Mouse (Mus musculus): ENCODE data around the gene Trim63. TPM values are rescaled to one million over a fixed set of nuclear protein-coding genes. Genes with fewer than 3 reads are reported as not detected.
"Not testable (repeated sequence)": the region's sequence is repeated elsewhere in the genome, so short reads cannot be mapped to it uniquely, and the experiment has no call there.

The Trim63 gene
- 0.11 and 0.21 TPM in 2 replicates for polyA plus RNA-seq (2015; fragmentation: Nextera tagmentation; extraction: Ambion mirVana)

DNA sequence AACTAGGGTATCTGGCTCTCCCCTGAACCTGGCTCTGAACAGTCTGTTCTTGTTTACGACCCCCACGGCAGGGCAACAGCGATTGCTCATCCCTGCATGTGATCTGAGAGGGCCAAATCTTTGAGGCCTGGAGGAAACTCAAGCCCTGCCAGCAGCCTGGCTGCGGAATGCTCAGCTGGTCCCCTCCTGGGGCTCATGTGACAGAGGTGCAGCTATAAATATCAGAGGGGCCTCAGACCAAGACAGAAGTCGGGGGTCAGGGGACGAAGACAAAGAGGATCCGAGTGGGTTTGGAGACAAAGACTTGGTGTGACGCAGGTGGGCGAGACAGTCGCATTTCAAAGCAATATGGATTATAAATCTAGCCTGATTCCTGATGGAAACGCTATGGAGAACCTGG lies at the start of gene Trim63:
Gene Trim63 (plus strand): TSS at position 245 of the 400 bp plus-strand sequence.
- Histone ChIP-seq H3K36me3 (no peaks in the 10 kb centered on the region), H3K27me3 (no peaks in the 10 kb centered on the region), H3K9me3 (peaks cover 7% of the 10 kb centered on the region), H3K9ac (replicated peaks) (no peak within 1 kb of the TSS), H3K4me2 (replicated peaks) (no peak within 1 kb of the TSS), H3K4me1 (replicated peaks) (no peaks in the 10 kb centered on the region), H3K4me3 (replicated peaks) (no peak within 1 kb of the TSS), H3K27ac (no peak within 1 kb of the TSS)
- WGBS, result 44% methylated on average over 11 of the region's 11 CpGs
- ATAC-seq, result no peak

DNA sequence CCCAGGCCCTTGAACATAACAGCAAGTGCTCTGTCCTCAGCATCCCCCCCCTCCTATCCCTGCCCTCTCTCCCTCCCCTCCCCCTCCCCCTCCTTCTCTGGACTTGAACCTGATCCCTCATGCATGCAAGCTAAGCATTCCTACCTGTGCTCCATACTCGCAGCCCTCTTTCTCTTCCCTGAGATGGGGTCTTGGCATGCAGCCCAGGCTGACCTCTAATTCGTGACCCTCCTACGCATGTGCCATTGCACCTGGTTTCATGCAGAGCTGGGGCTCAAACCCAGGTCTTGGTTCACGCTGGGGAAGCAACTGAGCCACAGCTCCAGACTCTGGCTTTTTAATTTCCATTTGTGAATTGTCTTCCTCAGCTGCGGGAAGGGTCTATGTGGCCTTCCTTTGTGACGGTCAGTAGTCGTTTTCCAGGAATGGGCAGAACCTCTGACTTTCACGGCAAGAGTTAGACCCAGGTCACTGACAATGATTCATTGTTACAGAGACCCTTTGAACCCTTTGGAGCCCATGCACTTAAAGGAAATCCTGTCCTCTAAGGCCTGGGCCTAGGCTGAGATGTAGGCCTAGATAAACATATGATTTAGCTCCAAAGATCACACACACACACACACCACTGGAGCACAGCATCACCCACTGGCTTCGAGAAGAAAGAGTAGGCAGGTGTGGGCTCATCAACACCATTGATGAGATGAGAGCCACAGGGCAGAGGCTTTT lies 48.9 kb upstream of the Trim63 start:
- no peaks in the 10 kb centered on the region for H3K4me1 ChIP-seq (replicated peaks)
- H3K9me3 ChIP-seq, result no peaks in the 10 kb centered on the region
- 76% methylated on average over 9 of the region's 9 CpGs for WGBS
- no peak overlapping the region for H3K9ac ChIP-seq (replicated peaks)
- H3K4me2 ChIP-seq (replicated peaks), result no peak overlapping the region
- H3K27me3 ChIP-seq, result no peaks in the 10 kb centered on the region
- no peak overlapping the region for H3K27ac ChIP-seq
- H3K4me3 ChIP-seq (replicated peaks), result no peak overlapping the region
- ATAC-seq, result no peak
- H3K36me3 ChIP-seq, result no peaks in the 10 kb centered on the region

DNA sequence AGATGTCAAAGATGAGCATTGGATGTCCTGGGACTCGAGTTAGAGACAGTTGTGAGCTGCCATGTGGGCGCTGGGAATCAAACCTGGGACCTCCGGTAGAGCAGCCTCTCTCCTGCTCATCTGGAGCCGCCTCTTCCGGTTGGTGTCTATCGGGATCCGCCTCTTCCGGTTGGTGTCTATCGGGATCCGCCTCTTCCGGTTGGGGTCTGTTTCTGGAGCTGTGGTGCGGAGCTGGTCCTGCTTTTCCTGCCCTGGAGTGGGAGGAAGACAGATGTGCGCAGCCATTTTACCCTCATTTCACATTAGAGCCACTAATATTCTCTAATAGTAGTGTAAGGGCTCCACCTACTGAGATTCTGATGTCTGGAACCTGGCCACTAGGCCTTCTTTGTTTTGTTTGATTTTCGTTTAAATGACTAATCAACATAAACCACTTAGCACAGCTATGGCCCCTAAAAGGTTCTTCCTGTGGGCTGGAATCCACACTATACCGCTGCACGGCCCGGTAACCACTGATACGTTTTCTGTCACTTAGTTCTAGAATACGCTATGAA lies 46.7 kb upstream of the Trim63 start:
- H3K27me3 ChIP-seq, result no peaks in the 10 kb centered on the region
- no peaks in the 10 kb centered on the region for H3K4me1 ChIP-seq (replicated peaks)
- ATAC-seq, result no peak
- H3K4me2 ChIP-seq (replicated peaks), result no peak overlapping the region
- H3K4me3 ChIP-seq (replicated peaks), result no peak overlapping the region
- no peak overlapping the region for H3K27ac ChIP-seq
- no peaks in the 10 kb centered on the region for H3K9me3 ChIP-seq
- 86% methylated on average over 19 of the region's 19 CpGs for WGBS
- H3K9ac ChIP-seq (replicated peaks), result no peak overlapping the region
- H3K36me3 ChIP-seq, result no peaks in the 10 kb centered on the region

DNA sequence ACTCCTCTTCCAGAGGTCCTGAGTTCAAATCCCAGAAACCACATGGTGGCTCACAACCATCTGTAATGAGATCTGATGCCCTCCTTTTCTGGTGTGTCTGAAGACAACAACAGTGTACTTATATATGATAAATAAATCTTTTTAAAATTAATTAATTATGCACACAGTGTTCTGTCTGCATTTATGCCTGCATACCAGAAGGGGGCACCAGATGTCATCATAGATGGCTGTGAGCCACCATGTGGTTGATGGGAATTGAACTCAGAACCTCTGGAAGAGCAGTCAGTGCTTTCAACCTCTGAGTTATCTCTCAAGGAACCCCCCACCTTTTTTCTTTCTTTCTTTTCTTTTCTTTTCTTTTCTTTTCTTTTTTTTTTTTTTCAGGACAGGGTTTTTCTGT lies 45.3 kb upstream of the Trim63 start:
- not testable (repeated sequence) for ATAC-seq; H3K4me2 ChIP-seq (replicated peaks); H3K36me3 ChIP-seq; H3K27me3 ChIP-seq; H3K4me3 ChIP-seq (replicated peaks); H3K9me3 ChIP-seq; H3K4me1 ChIP-seq (replicated peaks); H3K27ac ChIP-seq; H3K9ac ChIP-seq (replicated peaks)

DNA sequence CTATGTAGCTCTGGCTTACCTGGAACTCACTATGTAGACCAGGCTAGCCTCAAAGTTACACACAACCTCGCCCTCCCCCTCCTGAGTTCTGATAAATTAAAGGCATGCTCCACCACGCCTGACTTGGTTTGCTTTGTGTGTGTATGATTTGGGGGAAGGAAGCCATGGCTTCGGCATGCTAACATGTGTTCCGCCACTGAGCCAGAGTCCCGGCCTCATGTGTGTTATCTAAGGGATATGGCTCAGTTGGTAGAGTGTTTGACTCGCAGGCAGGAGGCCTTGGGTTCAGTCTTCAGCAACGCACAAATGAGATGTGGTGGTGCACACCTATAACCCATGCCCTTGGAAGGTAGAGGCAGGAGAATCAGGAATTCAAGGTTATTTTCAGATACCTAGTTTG lies 42.9 kb upstream of the Trim63 start:
- Histone ChIP-seq H3K27me3 (no peaks in the 10 kb centered on the region), H3K27ac (no peak overlapping the region), H3K4me3 (replicated peaks) (no peak overlapping the region), H3K9me3 (no peaks in the 10 kb centered on the region), H3K4me1 (replicated peaks) (no peaks in the 10 kb centered on the region), H3K9ac (replicated peaks) (no peak overlapping the region), H3K36me3 (peaks cover 5% of the 10 kb centered on the region), H3K4me2 (replicated peaks) (no peak overlapping the region)
- 85% methylated on average over 7 of the region's 7 CpGs for WGBS
- ATAC-seq, result no peak

DNA sequence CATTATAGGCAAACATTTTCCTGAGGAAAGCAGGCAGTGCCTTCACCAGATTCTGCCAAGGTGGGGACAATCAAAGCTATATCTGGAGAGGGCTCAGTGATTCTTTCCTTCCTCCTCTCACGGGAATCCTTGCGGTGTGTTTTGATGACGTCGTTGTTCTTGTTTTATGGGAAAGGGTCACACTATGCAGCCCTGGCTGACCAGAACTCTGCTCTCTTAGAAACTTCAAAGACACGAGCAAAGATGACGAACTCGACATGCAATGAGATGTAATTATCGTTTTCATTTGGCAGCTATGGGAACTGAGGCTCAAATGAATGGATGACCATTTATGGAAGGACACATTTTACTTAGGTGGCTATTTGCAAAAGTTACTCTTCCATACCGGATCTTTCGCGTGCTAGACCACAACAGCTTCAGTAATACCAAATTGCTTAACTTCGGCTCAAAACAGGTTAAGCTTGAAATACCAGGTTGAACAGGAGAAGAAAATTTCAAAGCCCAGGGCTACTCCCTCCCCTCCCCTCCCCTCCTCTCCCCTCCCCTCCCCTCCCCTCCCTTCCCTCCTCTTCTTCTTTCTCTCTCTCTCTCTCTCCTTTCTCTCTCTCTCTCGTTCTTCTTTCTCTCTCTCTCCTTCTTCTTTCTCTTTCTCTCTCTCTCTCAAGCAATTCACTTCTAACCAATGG lies 42.0 kb upstream of the Trim63 start:
- no peaks in the 10 kb centered on the region for H3K9me3 ChIP-seq
- no peak overlapping the region for H3K4me3 ChIP-seq (replicated peaks)
- H3K27ac ChIP-seq, result no peak overlapping the region
- ATAC-seq, result no peak
- WGBS, result 37% methylated on average over 13 of the region's 13 CpGs
- peaks cover 14% of the 10 kb centered on the region for H3K36me3 ChIP-seq
- no peaks in the 10 kb centered on the region for H3K4me1 ChIP-seq (replicated peaks)
- no peak overlapping the region for H3K9ac ChIP-seq (replicated peaks)
- no peak overlapping the region for H3K4me2 ChIP-seq (replicated peaks)
- H3K27me3 ChIP-seq, result no peaks in the 10 kb centered on the region

DNA sequence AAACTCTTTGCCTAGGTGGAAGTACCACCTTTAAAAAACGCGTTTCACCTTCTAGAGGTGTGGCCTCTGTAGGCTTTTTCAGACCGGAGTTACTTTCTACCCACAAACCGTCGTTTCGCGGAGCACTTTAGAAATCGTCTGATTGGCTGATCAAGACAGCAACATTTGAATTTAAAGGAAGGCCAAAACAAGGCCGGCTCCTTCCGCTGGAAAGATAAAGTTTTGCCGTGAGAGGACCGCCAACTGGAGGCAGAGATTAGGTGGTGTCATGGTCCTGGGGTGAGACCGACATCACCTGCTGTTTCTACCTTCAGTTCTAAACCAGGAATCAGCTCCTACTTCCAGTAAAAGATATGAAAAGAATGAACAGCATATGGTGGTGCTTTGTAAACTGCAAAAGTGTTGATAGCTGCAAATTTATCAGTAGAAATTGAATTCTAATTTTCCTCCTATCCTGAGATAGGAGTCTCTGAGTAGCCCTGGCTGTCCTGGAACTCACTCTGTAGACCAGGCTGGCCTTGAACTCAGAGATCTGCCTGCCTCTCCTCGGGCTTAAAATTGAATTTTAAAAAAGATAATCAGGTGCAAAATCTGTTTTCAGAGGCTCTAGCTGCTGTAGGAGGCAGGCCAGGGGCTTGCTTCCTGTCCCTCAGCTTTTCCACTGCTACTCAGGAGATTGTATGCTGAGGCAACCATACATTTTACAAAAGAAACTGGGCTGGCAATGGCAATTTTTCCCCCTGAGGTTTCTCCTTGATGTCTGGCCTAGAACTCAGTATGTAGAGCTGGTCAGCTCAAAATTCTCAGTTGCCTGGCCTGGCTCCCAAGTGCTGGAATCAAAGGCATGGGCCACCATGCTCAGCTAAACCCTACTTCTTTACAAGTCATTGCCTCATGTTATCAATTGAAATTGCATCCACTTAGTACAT lies 41.2 kb upstream of the Trim63 start:
- no peak overlapping the region for H3K9ac ChIP-seq (replicated peaks)
- ATAC-seq, result no peak
- H3K4me3 ChIP-seq (replicated peaks), result no peak overlapping the region
- no peaks in the 10 kb centered on the region for H3K4me1 ChIP-seq (replicated peaks)
- no peak overlapping the region for H3K27ac ChIP-seq
- H3K36me3 ChIP-seq, result peaks cover 21% of the 10 kb centered on the region
- no peaks in the 10 kb centered on the region for H3K27me3 ChIP-seq
- 7% methylated on average over 14 of the region's 14 CpGs for WGBS
- H3K9me3 ChIP-seq, result no peaks in the 10 kb centered on the region
- no peak overlapping the region for H3K4me2 ChIP-seq (replicated peaks)

DNA sequence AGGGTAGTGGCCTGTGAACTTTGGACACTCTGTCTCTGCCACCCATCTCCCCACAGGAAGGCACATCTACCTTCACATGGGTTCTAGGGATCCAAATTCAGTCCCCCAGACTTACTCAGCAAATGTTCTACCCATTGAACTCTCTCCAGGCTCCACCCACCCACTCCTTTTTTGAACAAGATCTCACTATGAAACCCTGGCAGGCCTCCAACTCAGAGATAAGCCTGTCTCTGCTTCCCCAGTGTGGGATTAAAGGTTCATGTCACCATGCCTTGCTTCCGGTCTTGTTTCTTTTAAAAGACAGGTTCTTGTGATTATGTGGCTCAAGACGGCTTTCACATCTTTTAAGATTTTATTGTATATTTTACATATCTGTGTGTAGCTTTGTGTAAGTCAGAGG lies 30.0 kb upstream of the Trim63 start:
- no peak overlapping the region for H3K9ac ChIP-seq (replicated peaks)
- no peaks in the 10 kb centered on the region for H3K9me3 ChIP-seq
- peaks cover 28% of the 10 kb centered on the region for H3K4me1 ChIP-seq (replicated peaks)
- H3K36me3 ChIP-seq, result peaks cover 38% of the 10 kb centered on the region
- no peaks in the 10 kb centered on the region for H3K27me3 ChIP-seq
- H3K4me3 ChIP-seq (replicated peaks), result no peak overlapping the region
- WGBS, result 93% methylated on average over 2 of the region's 2 CpGs
- no peak overlapping the region for H3K4me2 ChIP-seq (replicated peaks)
- ATAC-seq, result no peak
- H3K27ac ChIP-seq, result no peak overlapping the region

DNA sequence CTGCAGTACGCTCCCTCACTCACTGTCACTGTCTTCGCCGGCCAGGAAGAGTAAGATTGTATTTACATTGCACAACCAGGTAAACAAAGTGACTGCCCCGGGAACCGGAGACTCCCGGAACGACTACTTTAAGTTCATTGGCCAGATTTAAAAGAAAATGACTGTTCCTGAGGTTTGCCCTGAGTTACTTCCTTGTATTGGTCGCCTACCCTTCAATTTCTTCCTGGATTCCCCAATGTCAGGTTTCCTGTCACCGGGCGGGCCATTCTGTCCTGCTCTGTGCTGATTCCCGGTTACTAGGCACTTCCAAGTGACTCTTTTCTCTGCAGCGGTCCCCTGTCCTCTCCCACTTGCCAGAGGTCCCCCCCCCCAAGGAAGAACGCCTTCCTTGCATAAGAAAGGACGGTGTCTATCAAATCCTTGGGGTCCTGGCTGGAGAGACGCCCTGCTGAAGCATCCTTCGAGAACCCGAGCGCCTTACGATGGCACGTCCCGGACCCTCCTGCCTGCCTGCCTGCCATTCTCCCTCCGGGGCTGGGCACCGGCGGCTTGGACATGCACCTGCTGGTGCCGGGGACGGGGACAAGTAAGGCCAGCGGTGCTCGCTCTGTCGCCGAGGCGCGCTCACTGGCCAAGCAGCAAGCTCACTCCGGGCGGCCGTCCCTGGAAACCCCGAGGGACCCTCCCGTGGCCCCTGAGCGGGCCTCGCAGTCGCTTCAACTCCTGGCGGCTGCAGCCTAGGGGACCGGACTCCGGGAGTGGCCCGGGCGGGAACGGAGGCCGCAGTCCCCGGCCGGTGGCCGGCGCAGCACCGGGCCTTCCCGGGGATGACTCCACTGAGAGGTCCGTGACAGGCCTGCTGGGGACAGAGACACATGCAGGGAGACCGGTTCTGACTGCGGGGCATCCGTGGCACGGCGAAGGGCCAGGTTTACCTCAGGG lies 28.4 kb upstream of the Trim63 start:
- ATAC-seq, result no peak; the same call in 1 of the 2 replicates
- Histone ChIP-seq H3K4me1 (replicated peaks) (peaks cover 28% of the 10 kb centered on the region), H3K27ac (peak overlapping the region; percentile 100), H3K4me2 (replicated peaks) (peak overlapping the region; percentile 96), H3K27me3 (no peaks in the 10 kb centered on the region), H3K4me3 (replicated peaks) (peak overlapping the region; percentile 93), H3K9ac (replicated peaks) (peak overlapping the region; percentile 100), H3K36me3 (peaks cover 25% of the 10 kb centered on the region), H3K9me3 (no peaks in the 10 kb centered on the region)
- 4% methylated on average over 54 of the region's 59 CpGs for WGBS

DNA sequence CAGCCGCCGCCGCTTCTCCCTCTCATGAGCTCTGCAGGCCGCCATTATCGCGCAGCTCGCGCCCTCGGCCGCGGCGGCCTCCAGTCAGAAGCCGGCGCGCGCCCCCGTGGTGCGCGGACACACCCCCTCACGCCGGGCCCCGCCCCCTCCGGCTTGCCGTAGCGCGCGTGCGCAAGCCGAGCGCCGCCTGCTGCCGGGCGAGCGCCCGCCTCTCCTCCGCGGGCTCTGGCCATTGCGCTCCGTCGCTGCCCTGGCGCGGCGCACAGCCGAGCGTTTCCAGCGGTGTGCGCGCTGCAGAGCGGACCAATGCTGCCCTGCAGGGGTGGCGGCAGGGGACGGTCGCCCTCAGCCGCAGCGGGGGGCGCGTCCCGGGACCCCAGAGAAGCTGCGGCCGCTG lies 27.8 kb upstream of the Trim63 start:
- WGBS, result under 1% methylated on average over 57 of the region's 59 CpGs
- Histone ChIP-seq H3K36me3 (peaks cover 20% of the 10 kb centered on the region), H3K27ac (peak overlapping the region; percentile 100)

DNA sequence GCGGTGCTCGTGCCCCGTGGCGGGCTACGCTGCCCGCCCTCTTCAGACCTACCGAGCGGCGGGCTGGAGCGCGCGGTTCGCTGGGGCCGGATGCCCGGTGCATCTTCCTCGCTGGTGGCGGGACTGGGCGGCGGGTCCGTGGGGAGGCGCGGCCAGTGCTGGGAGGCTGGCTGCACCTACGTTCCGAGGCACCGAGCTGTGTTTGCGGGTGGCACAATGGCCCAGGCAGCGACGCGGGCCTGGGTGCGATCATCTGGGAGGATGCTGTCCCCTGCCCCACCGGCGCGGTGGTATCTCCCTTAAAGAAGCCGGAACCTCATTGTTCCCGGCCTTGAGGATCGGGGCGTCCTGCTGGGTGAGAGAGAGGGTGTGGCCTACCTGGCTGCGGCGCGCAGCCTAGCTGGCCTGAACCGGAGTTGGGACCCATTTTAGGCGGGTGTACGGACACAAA lies 27.3 kb upstream of the Trim63 start, which contains the start of gene Pdik1l:
Gene Pdik1l (minus strand): TSS at position 321 of the 451 bp plus-strand sequence.
- H3K4me2 ChIP-seq (replicated peaks), result peak within 1 kb of the TSS; percentile 96
- peaks cover 28% of the 10 kb centered on the region for H3K4me1 ChIP-seq (replicated peaks)
- H3K4me3 ChIP-seq (replicated peaks), result peak within 1 kb of the TSS; percentile 93
- ATAC-seq, result peak; percentile 84
- H3K27me3 ChIP-seq, result peaks cover 3% of the 10 kb centered on the region; the same call in 1 of the 2 replicates
- WGBS, result under 1% methylated on average over 39 of the region's 43 CpGs
- H3K27ac ChIP-seq, result peak within 1 kb of the TSS; percentile 100
- peak within 1 kb of the TSS; percentile 100 for H3K9ac ChIP-seq (replicated peaks)
- H3K36me3 ChIP-seq, result peaks cover 18% of the 10 kb centered on the region
- H3K9me3 ChIP-seq, result no peaks in the 10 kb centered on the region

More for the DNA sequence above, 27.8 kb upstream of the Trim63 start:
- no peaks in the 10 kb centered on the region for H3K9me3 ChIP-seq
- H3K4me3 ChIP-seq (replicated peaks), result peak overlapping the region; percentile 93
- H3K4me2 ChIP-seq (replicated peaks), result peak overlapping the region; percentile 96
- H3K27me3 ChIP-seq, result no peaks in the 10 kb centered on the region
- peak overlapping the region; percentile 100 for H3K9ac ChIP-seq (replicated peaks)
- ATAC-seq, result peak; percentile 97
- peaks cover 28% of the 10 kb centered on the region for H3K4me1 ChIP-seq (replicated peaks)

Data from midbrain, embryonic 13.5 days (tissue).